Mouse (Mus musculus) neutrophil, adult 65 days (primary cell): ENCODE measurements around the gene Chrna7. TPM values are rescaled to one million over a fixed set of nuclear protein-coding genes. Genes with fewer than 3 reads are reported as not detected.

Source experiments
- total RNA-seq: library from RNA; stranded (reverse); gene quantifications from 2 replicates; pipeline ENCODE4 v1.2.4, GENCODE M21; 2023

Gene Chrna7
- not detected in 2 replicates for total RNA-seq

DNA sequence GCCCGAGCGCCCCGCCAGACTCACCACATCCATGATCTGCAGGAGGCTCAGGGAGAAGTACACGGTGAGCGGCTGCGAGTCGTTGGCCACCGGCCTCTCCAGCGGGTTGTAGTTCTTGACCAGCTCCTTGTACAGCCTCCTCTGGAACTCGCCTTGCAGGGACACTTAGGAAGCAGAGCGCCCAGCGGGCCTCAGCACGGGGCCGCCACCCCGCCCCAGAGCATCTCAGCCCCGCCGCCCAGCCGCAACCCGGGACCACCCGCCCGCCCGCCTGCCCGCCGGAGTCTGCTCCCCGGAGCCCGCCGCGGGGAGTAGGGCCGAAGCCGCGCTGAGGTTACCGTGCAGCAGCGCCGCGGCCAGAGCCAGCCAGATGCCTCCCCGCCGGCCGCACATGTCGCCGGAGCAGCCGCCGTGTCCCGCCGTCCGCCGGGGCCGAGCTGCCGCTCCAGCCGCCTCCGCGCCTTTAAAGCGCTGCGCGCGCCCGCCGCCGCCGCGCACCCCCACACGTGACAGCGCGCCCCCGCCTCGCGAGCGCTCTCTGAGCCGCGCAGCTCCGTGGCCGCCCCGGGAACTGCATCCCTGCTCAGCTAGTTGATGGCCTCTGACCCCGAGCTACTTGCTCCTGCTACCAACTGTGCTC is at the start of gene Chrna7:
TSS of gene Chrna7 (minus strand) at position 486 of the 640 bp plus-strand sequence.

Other genes starting within 250 kb of the Chrna7 start
- not detected in 2 replicates for gene Otud7a, start 232.2 kb upstream of the Chrna7 start, total RNA-seq